Mouse (Mus musculus) liver, embryonic 14.5 days (tissue): ENCODE results near the gene Gm15262. TPM values are rescaled to one million over a fixed set of nuclear protein-coding genes. Genes with fewer than 3 reads are reported as not detected.
A peak's percentile ranks its signal among the peaks of the same experiment; 100 is the strongest.
"Not testable (repeated sequence)": the region's sequence is repeated elsewhere in the genome, so short reads cannot be mapped to it uniquely, and the experiment has no call there.

Experiments used
- ATAC-seq: fragments of 200-750 bp; cut with Nextera tagmentation; 2 replicates; pipeline ENCODE4 v1.8.0; 2017; ENCODE audit warnings: moderate number of reproducible peaks, mild to moderate bottlenecking, moderate library complexity; ENCODE audit not compliant: insufficient read depth
- DNase-seq, 3 experiments: peaks; one replicate each; pipeline ENCODE4 v3.0.0-alpha.2; 2012 to 2013; ENCODE audit warnings: low read depth in 3 of 3, low spot score in 3 of 3
- H3K27ac ChIP-seq: fragments of 300-500 bp; sonication (generic); 2 replicates; pipeline ENCODE4 v1.5.1; 2014; ENCODE audit warnings: moderate library complexity, mild to moderate bottlenecking, control low read depth, inconsistent platforms
- H3K27me3 ChIP-seq: fragments of 300-500 bp; sonication (generic); 2 replicates; pipeline ENCODE4 v1.6.1; 2014; ENCODE audit warnings: mild to moderate bottlenecking, low read length, moderate library complexity; ENCODE audit not compliant: control insufficient read depth, insufficient read depth
- H3K36me3 ChIP-seq: fragments of 300-500 bp; sonication (generic); replicated peaks from 2 replicates; pipeline ENCODE4 v1.6.1; 2014; ENCODE audit warnings: low read depth; ENCODE audit not compliant: control insufficient read depth, insufficient read depth
- H3K4me1 ChIP-seq, 2 experiments: fragments of 200-500 bp in 1 of 2; fragments of 300-500 bp in 1 of 2; sonication (generic) in 1 of 2; replicated peaks; 2 replicates each; pipeline ENCODE4 v1.6.1; 2012 to 2014; ENCODE audit warnings: antibody characterized with exemption in 1 of 2, inconsistent platforms in 1 of 2, low read length in 1 of 2; ENCODE audit not compliant: control insufficient read depth in 2 of 2, insufficient read depth in 2 of 2
- H3K4me2 ChIP-seq: fragments of 300-500 bp; sonication (generic); 2 replicates; pipeline ENCODE4 v1.6.1; 2014; ENCODE audit warnings: low read depth, mild to moderate bottlenecking, control low read depth, moderate library complexity
- H3K4me3 ChIP-seq, 2 experiments: fragments of 200-500 bp in 1 of 2; fragments of 300-500 bp in 1 of 2; sonication (generic) in 1 of 2; 2 replicates each; pipeline ENCODE4 v1.5.1; 2012 to 2014; ENCODE audit warnings: low read depth in 2 of 2, low read length in 2 of 2, mild to moderate bottlenecking in 2 of 2, control low read depth in 1 of 2, inconsistent platforms in 1 of 2, moderate library complexity in 1 of 2; ENCODE audit not compliant: insufficient read depth in 1 of 2
- H3K9ac ChIP-seq: fragments of 300-500 bp; sonication (generic); replicated peaks from 2 replicates; pipeline ENCODE4 v1.6.1; 2014; ENCODE audit warnings: mild to moderate bottlenecking, control low read depth, moderate library complexity
- H3K9me3 ChIP-seq: fragments of 300-500 bp; sonication (generic); 2 replicates; pipeline ENCODE4 v1.6.1; 2016; ENCODE audit warnings: low read length, mixed read lengths; ENCODE audit not compliant: control insufficient read depth
- CTCF ChIP-seq: IDR thresholded peaks from 2 replicates; pipeline ENCODE4 v1.5.1; 2016; ENCODE audit warnings: antibody characterized with exemption, low read depth, control low read depth
- EP300 ChIP-seq: IDR thresholded peaks from 2 replicates; pipeline ENCODE4 v1.6.1; 2016; ENCODE audit warnings: antibody characterized with exemption, low read depth
- WGBS: fragments of 180-500 bp; shearing (Covaris S2); extraction: QIAGEN DNeasy Blood & Tissue Kit; methylation state at CpG from one replicate; pipeline ENCODE4 v1.1.7; 2014; ENCODE audit not compliant: insufficient replicate concordance; 5-methylcytosine and 5-hydroxymethylcytosine counted together
- polyA plus RNA-seq, 2 experiments: library from polyadenylated mRNA; depleted of rRNA in 1 of 2; stranded (reverse) in 1 of 2; unstranded in 1 of 2; fragments of >200 nt; fragmentation: Nextera tagmentation in 1 of 2; extraction: Ambion mirVana in 1 of 2; gene quantifications; 2 replicates each; pipeline versions ENCODE4 v1.2.1 to v1.2.3; 2012 to 2014

Gm15262 gene
- polyA plus RNA-seq (2012; rRNA removed) (not detected in 2 replicates), polyA plus RNA-seq (2014; fragmentation: Nextera tagmentation; extraction: Ambion mirVana) (not detected in 2 replicates)

- H3K9me3 ChIP-seq, H3K36me3 ChIP-seq, H3K4me3 ChIP-seq, DNase-seq, H3K4me2 ChIP-seq, H3K27me3 ChIP-seq, ATAC-seq, H3K27ac ChIP-seq, H3K4me1 ChIP-seq, H3K9ac ChIP-seq: not testable (repeated sequence)
- 32% methylated on average over 2 of the region's 2 CpGs for WGBS
Observed at GRCm38 (mm10) chrX:161287156-161287555, at the start of gene Gm15262. Gene Gm15262, plus strand, starts transcription at chrX:161287456.

GRCm38 (mm10) chrX:161308131-161308530 lies 20.9 kb downstream of the Gm15262 start:
- no peaks in the 10 kb centered on the region for H3K4me1 ChIP-seq
- no peaks in the 10 kb centered on the region for H3K27me3 ChIP-seq
- no peaks in the 10 kb centered on the region for H3K36me3 ChIP-seq
- WGBS = 65% methylated on average over 1 of the region's 1 CpGs
- no peak for ATAC-seq
- no peak overlapping the region for H3K4me3 ChIP-seq
- no peaks in the 10 kb centered on the region for H3K9me3 ChIP-seq
- no peak for DNase-seq
- no peak overlapping the region for H3K4me2 ChIP-seq
- H3K27ac ChIP-seq = no peak overlapping the region
- TF ChIP-seq CTCF (no peak), EP300 (no peak)
- no peak overlapping the region for H3K9ac ChIP-seq

- ATAC-seq (no peak), DNase-seq (no peak)
- Histone ChIP-seq H3K4me3 (no peak overlapping the region), H3K4me2 (no peak overlapping the region), H3K9me3 (no peaks in the 10 kb centered on the region), H3K36me3 (no peaks in the 10 kb centered on the region), H3K9ac (no peak overlapping the region), H3K4me1 (no peaks in the 10 kb centered on the region), H3K27me3 (no peaks in the 10 kb centered on the region), H3K27ac (no peak overlapping the region)
- no peak for TF ChIP-seq EP300
- TF ChIP-seq CTCF = no peak
Observed at GRCm38 (mm10) chrX:161316443-161316842, 29.2 kb downstream of the Gm15262 start.

- TF ChIP-seq EP300 (no peak), CTCF (peak; percentile 52)
- no peak overlapping the region for H3K4me2 ChIP-seq
- WGBS = 23% methylated on average over 11 of the region's 11 CpGs
- no peaks in the 10 kb centered on the region for H3K36me3 ChIP-seq
- DNase-seq (no peak), ATAC-seq (no peak)
- no peaks in the 10 kb centered on the region for H3K9me3 ChIP-seq
- H3K4me1 ChIP-seq = no peaks in the 10 kb centered on the region
- no peak overlapping the region for H3K4me3 ChIP-seq
- H3K27me3 ChIP-seq = no peaks in the 10 kb centered on the region; the same call in 1 of the 2 replicates
- no peak overlapping the region for H3K9ac ChIP-seq
- no peak overlapping the region for H3K27ac ChIP-seq
Observed at GRCm38 (mm10) chrX:161370927-161371326, 83.7 kb downstream of the Gm15262 start.

- H3K27ac ChIP-seq = no peak overlapping the region
- H3K9ac ChIP-seq = no peak overlapping the region
- 42% methylated on average over 3 of the region's 3 CpGs for WGBS
- no peaks in the 10 kb centered on the region for H3K9me3 ChIP-seq
- ATAC-seq (no peak), DNase-seq (no peak)
- H3K4me2 ChIP-seq = no peak overlapping the region
- H3K4me3 ChIP-seq = no peak overlapping the region
- no peaks in the 10 kb centered on the region; the same call in 1 of the 2 replicates for H3K27me3 ChIP-seq
- H3K36me3 ChIP-seq = no peaks in the 10 kb centered on the region
- TF ChIP-seq CTCF (no peak), EP300 (no peak)
- no peaks in the 10 kb centered on the region for H3K4me1 ChIP-seq
Observed at GRCm38 (mm10) chrX:161371461-161371860, 84.2 kb downstream of the Gm15262 start.

GRCm38 (mm10) chrX:161375568-161375967 lies 88.3 kb downstream of the Gm15262 start:
- Histone ChIP-seq H3K27ac (no peak overlapping the region), H3K9ac (no peak overlapping the region), H3K4me3 (no peak overlapping the region), H3K4me2 (no peak overlapping the region), H3K36me3 (no peaks in the 10 kb centered on the region), H3K4me1 (no peaks in the 10 kb centered on the region), H3K9me3 (no peaks in the 10 kb centered on the region), H3K27me3 (no peaks in the 10 kb centered on the region; the same call in 1 of the 2 replicates)
- DNase-seq (no peak), ATAC-seq (no peak)
- 34% methylated on average over 1 of the region's 1 CpGs for WGBS
- TF ChIP-seq EP300 = no peak
